Mouse (Mus musculus): Measurements from ENCODE around the gene Tcfl5. TPM values are rescaled to one million over a fixed set of nuclear protein-coding genes. Genes with fewer than 3 reads are reported as not detected.

The Tcfl5 gene
- polyA plus RNA-seq (2015; fragmentation: Nextera tagmentation; extraction: Ambion mirVana), result 0.05 TPM in 1 of 2 replicates, not detected in the other

GRCm38 (mm10) chr2:180642555-180643260, at the start of gene Tcfl5:
Gene Tcfl5, minus strand, starts transcription at chr2:180642708.
- H3K36me3 ChIP-seq (replicated peaks), result no peaks in the 10 kb centered on the region
- H3K4me1 ChIP-seq (replicated peaks), result no peaks in the 10 kb centered on the region
- peak within 1 kb of the TSS; percentile 22 for H3K4me3 ChIP-seq (replicated peaks)
- no peak within 1 kb of the TSS for H3K9ac ChIP-seq
- no peak within 1 kb of the TSS for H3K27ac ChIP-seq (replicated peaks)
- 5% methylated on average over 38 of the region's 56 CpGs for WGBS (ENCODE audit: insufficient replicate concordance)
- no peak for ATAC-seq (ENCODE audit: insufficient read depth)
- peak within 1 kb of the TSS; percentile 45 for H3K4me2 ChIP-seq
- H3K9me3 ChIP-seq (replicated peaks), result peaks cover 10% of the 10 kb centered on the region
- H3K27me3 ChIP-seq, result peaks cover 66% of the 10 kb centered on the region

GRCm38 (mm10) chr2:180689841-180690240, 47.3 kb upstream of the Tcfl5 start:
- 80% methylated on average over 5 of the region's 5 CpGs for WGBS (ENCODE audit: insufficient replicate concordance)
- H3K4me1 ChIP-seq (replicated peaks), result peaks cover 22% of the 10 kb centered on the region
- H3K4me2 ChIP-seq, result no peak overlapping the region
- H3K9me3 ChIP-seq (replicated peaks), result no peaks in the 10 kb centered on the region
- no peak overlapping the region for H3K9ac ChIP-seq
- peaks cover 66% of the 10 kb centered on the region for H3K36me3 ChIP-seq (replicated peaks)
- no peaks in the 10 kb centered on the region for H3K27me3 ChIP-seq
- H3K27ac ChIP-seq (replicated peaks), result no peak overlapping the region
- ATAC-seq (ENCODE audit: insufficient read depth), result no peak
- no peak overlapping the region for H3K4me3 ChIP-seq (replicated peaks)

GRCm38 (mm10) chr2:180684031-180684430, 41.5 kb upstream of the Tcfl5 start:
- 41% methylated on average over 4 of the region's 4 CpGs for WGBS (ENCODE audit: insufficient replicate concordance)
- Histone ChIP-seq H3K4me1 (replicated peaks) (peaks cover 20% of the 10 kb centered on the region), H3K4me2 (peak overlapping the region; percentile 27), H3K4me3 (replicated peaks) (no peak overlapping the region), H3K9me3 (replicated peaks) (no peaks in the 10 kb centered on the region), H3K9ac (peak overlapping the region; percentile 7; the same call in 1 of the 2 replicates), H3K36me3 (replicated peaks) (peaks cover 98% of the 10 kb centered on the region), H3K27ac (replicated peaks) (peak overlapping the region; percentile 77), H3K27me3 (no peaks in the 10 kb centered on the region)
- peak; percentile 63 for ATAC-seq (ENCODE audit: insufficient read depth)

GRCm38 (mm10) chr2:180683524-180683923, 41.0 kb upstream of the Tcfl5 start:
- no peaks in the 10 kb centered on the region for H3K27me3 ChIP-seq
- ATAC-seq (ENCODE audit: insufficient read depth), result peak; percentile 84
- peaks cover 25% of the 10 kb centered on the region for H3K4me1 ChIP-seq (replicated peaks)
- H3K4me3 ChIP-seq (replicated peaks), result no peak overlapping the region
- peaks cover 93% of the 10 kb centered on the region for H3K36me3 ChIP-seq (replicated peaks)
- 61% methylated on average over 2 of the region's 2 CpGs for WGBS (ENCODE audit: insufficient replicate concordance)
- H3K9me3 ChIP-seq (replicated peaks), result no peaks in the 10 kb centered on the region
- peak overlapping the region; percentile 27 for H3K4me2 ChIP-seq
- H3K9ac ChIP-seq, result peak overlapping the region; percentile 7; the same call in 1 of the 2 replicates
- H3K27ac ChIP-seq (replicated peaks), result peak overlapping the region; percentile 77

GRCm38 (mm10) chr2:180681225-180681624, 38.7 kb upstream of the Tcfl5 start:
- Histone ChIP-seq H3K36me3 (replicated peaks) (peaks cover 70% of the 10 kb centered on the region), H3K4me1 (replicated peaks) (peaks cover 27% of the 10 kb centered on the region)
- ATAC-seq (ENCODE audit: insufficient read depth), result peak; percentile 16; the same call in 1 of the 2 replicates

GRCm38 (mm10) chr2:180678609-180679140, 36.2 kb upstream of the Tcfl5 start:
- peaks cover 14% of the 10 kb centered on the region for H3K4me1 ChIP-seq (replicated peaks)
- no peak overlapping the region for H3K4me2 ChIP-seq
- no peak overlapping the region for H3K4me3 ChIP-seq (replicated peaks)
- no peaks in the 10 kb centered on the region for H3K27me3 ChIP-seq
- 15% methylated on average over 4 of the region's 4 CpGs for WGBS (ENCODE audit: insufficient replicate concordance)
- H3K27ac ChIP-seq (replicated peaks), result no peak overlapping the region
- no peaks in the 10 kb centered on the region for H3K9me3 ChIP-seq (replicated peaks)
- H3K9ac ChIP-seq, result no peak overlapping the region
- peaks cover 61% of the 10 kb centered on the region for H3K36me3 ChIP-seq (replicated peaks)
- ATAC-seq (ENCODE audit: insufficient read depth), result peak; percentile 32; the same call in 1 of the 2 replicates

More at GRCm38 (mm10) chr2:180681225-180681624, 38.7 kb upstream of the Tcfl5 start:
- H3K9ac ChIP-seq, result no peak overlapping the region
- H3K27me3 ChIP-seq, result no peaks in the 10 kb centered on the region
- H3K27ac ChIP-seq (replicated peaks), result no peak overlapping the region
- no peak overlapping the region for H3K4me2 ChIP-seq
- 46% methylated on average over 2 of the region's 2 CpGs for WGBS (ENCODE audit: insufficient replicate concordance)
- H3K4me3 ChIP-seq (replicated peaks), result no peak overlapping the region
- H3K9me3 ChIP-seq (replicated peaks), result no peaks in the 10 kb centered on the region

- Histone ChIP-seq H3K4me3 (replicated peaks) (no peak overlapping the region), H3K27ac (replicated peaks) (no peak overlapping the region), H3K4me2 (no peak overlapping the region), H3K9ac (no peak overlapping the region), H3K27me3 (no peaks in the 10 kb centered on the region), H3K36me3 (replicated peaks) (peaks cover 61% of the 10 kb centered on the region), H3K4me1 (replicated peaks) (peaks cover 9% of the 10 kb centered on the region), H3K9me3 (replicated peaks) (no peaks in the 10 kb centered on the region)
- 74% methylated on average over 2 of the region's 2 CpGs for WGBS (ENCODE audit: insufficient replicate concordance)
- no peak for ATAC-seq (ENCODE audit: insufficient read depth)
Measured at GRCm38 (mm10) chr2:180676706-180677105, 34.2 kb upstream of the Tcfl5 start.

- WGBS (ENCODE audit: insufficient replicate concordance), result 74% methylated on average over 4 of the region's 4 CpGs
- Histone ChIP-seq H3K4me2 (no peak overlapping the region), H3K36me3 (replicated peaks) (peaks cover 53% of the 10 kb centered on the region), H3K27ac (replicated peaks) (no peak overlapping the region), H3K4me1 (replicated peaks) (peaks cover 4% of the 10 kb centered on the region; the same call in 1 of the 2 replicates), H3K27me3 (no peaks in the 10 kb centered on the region), H3K4me3 (replicated peaks) (no peak overlapping the region), H3K9me3 (replicated peaks) (no peaks in the 10 kb centered on the region), H3K9ac (no peak overlapping the region)
- no peak for ATAC-seq (ENCODE audit: insufficient read depth)
Measured at GRCm38 (mm10) chr2:180662008-180662407, 19.5 kb upstream of the Tcfl5 start.

GRCm38 (mm10) chr2:180660521-180660920, 18.0 kb upstream of the Tcfl5 start:
- Histone ChIP-seq H3K4me1 (replicated peaks) (peaks cover 1% of the 10 kb centered on the region; the same call in 1 of the 2 replicates), H3K9ac (no peak overlapping the region), H3K4me3 (replicated peaks) (no peak overlapping the region), H3K4me2 (no peak overlapping the region), H3K36me3 (replicated peaks) (peaks cover 38% of the 10 kb centered on the region), H3K27ac (replicated peaks) (no peak overlapping the region), H3K9me3 (replicated peaks) (no peaks in the 10 kb centered on the region), H3K27me3 (no peaks in the 10 kb centered on the region)
- WGBS (ENCODE audit: insufficient replicate concordance), result 84% methylated on average over 5 of the region's 5 CpGs
- ATAC-seq (ENCODE audit: insufficient read depth), result no peak

GRCm38 (mm10) chr2:180659353-180660150, 17.0 kb upstream of the Tcfl5 start:
- no peak overlapping the region for H3K27ac ChIP-seq (replicated peaks)
- H3K9ac ChIP-seq, result no peak overlapping the region

GRCm38 (mm10) chr2:180658381-180658780, 15.9 kb upstream of the Tcfl5 start:
- no peak overlapping the region for H3K27ac ChIP-seq (replicated peaks)
- ATAC-seq (ENCODE audit: insufficient read depth), result no peak
- H3K4me2 ChIP-seq, result no peak overlapping the region
- H3K27me3 ChIP-seq, result peaks cover 3% of the 10 kb centered on the region; the same call in 1 of the 2 replicates
- 78% methylated on average over 5 of the region's 5 CpGs for WGBS (ENCODE audit: insufficient replicate concordance)
- no peaks in the 10 kb centered on the region for H3K4me1 ChIP-seq (replicated peaks)
- no peak overlapping the region for H3K9ac ChIP-seq
- no peaks in the 10 kb centered on the region for H3K9me3 ChIP-seq (replicated peaks)
- no peak overlapping the region for H3K4me3 ChIP-seq (replicated peaks)
- H3K36me3 ChIP-seq (replicated peaks), result peaks cover 23% of the 10 kb centered on the region

More at GRCm38 (mm10) chr2:180659353-180660150, 17.0 kb upstream of the Tcfl5 start:
- 54% methylated on average over 42 of the region's 42 CpGs for WGBS (ENCODE audit: insufficient replicate concordance)
- peaks cover 2% of the 10 kb centered on the region; the same call in 1 of the 2 replicates for H3K27me3 ChIP-seq
- peaks cover 29% of the 10 kb centered on the region for H3K36me3 ChIP-seq (replicated peaks)
- H3K9me3 ChIP-seq (replicated peaks), result no peaks in the 10 kb centered on the region
- no peaks in the 10 kb centered on the region for H3K4me1 ChIP-seq (replicated peaks)
- no peak overlapping the region; the same call in 1 of the 2 replicates for H3K4me2 ChIP-seq
- no peak; the same call in 1 of the 2 replicates for ATAC-seq (ENCODE audit: insufficient read depth)
- H3K4me3 ChIP-seq (replicated peaks), result no peak overlapping the region
